ENCODE assay signal across 8 mouse cellular contexts in genomic region chr2:167941745-167942176, GRCm38 (mm10). TPM values are rescaled to one million over a fixed set of nuclear protein-coding genes. Genes with fewer than 3 reads are reported as not detected.
A peak's percentile ranks its signal among the peaks of the same experiment; 100 is the strongest.
DNase-seq lines count a peak whose midpoint lies in the region; ATAC-seq and TF ChIP-seq lines count a peak whose summit lies in the region.

No protein-coding gene starts in this region.

- TF ChIP-seq EP300 in heart, adult 2 months (IDR thresholded peaks at IDR 0.05; ENCODE audit: insufficient read depth, low read depth, low read length), result no peak
- no peak for TF ChIP-seq EP300 in MEL (IDR thresholded peaks at IDR 0.05; ENCODE audit: low read depth in 1 of 2, low read length in 2 of 2)

- DNase-seq in heart, adult 2 months, result no peak
- DNase-seq in heart, postnatal 36 days, result no peak
- DNase-seq in MEL (ENCODE audit: low read depth, low spot score), result no peak
- DNase-seq in forebrain, postnatal 0 days, result no peak
- no peak for DNase-seq in urinary bladder, postnatal 10 days (ENCODE audit: low spot score)
- no peak for DNase-seq in adrenal gland, postnatal 25 days
- no peak for DNase-seq in adrenal gland, postnatal 10 days

- H3K36me3 ChIP-seq in heart, adult 2 months (ENCODE audit: control insufficient read depth, insufficient read depth, low read length), result no peaks in the 10 kb centered on the region; the same call in 1 of the 2 replicates
- H3K36me3 ChIP-seq in MEL (ENCODE audit: control insufficient read depth in 1 of 2, insufficient read depth in 2 of 2, low read length in 2 of 2), result peaks cover 0 to 19% of the 10 kb centered on the region in 2 experiments; a peak in 2 of 4 replicates
- H3K36me3 ChIP-seq in forebrain, postnatal 0 days (ENCODE audit: insufficient read depth), result no peaks in the 10 kb centered on the region
- H3K36me3 ChIP-seq in midbrain, embryonic 13.5 days, result no peaks in the 10 kb centered on the region

- H3K27ac ChIP-seq in heart, adult 2 months, result peak overlapping the region; percentile 53
- H3K27ac ChIP-seq in MEL (ENCODE audit: control insufficient read depth, low read depth, low read length), result no peak overlapping the region
- H3K27ac ChIP-seq in forebrain, postnatal 0 days (ENCODE audit: low read depth, low read length), result peak overlapping the region; percentile 6
- H3K27ac ChIP-seq in midbrain, embryonic 13.5 days, result peak overlapping the region; percentile 73

- peaks cover 6% of the 10 kb centered on the region for H3K79me2 ChIP-seq in heart, adult 2 months (replicated peaks; ENCODE audit: control insufficient read depth, insufficient read depth, low read length)
- H3K79me2 ChIP-seq in MEL (ENCODE audit: control insufficient read depth, insufficient read depth, low read length, poor library complexity), result peaks cover 59% of the 10 kb centered on the region

- no peaks in the 10 kb centered on the region for H3K9me3 ChIP-seq in MEL (replicated peaks; ENCODE audit: insufficient read depth, low read length)
- no peaks in the 10 kb centered on the region for H3K9me3 ChIP-seq in forebrain, postnatal 0 days (ENCODE audit: low read length)
- no peaks in the 10 kb centered on the region for H3K9me3 ChIP-seq in midbrain, embryonic 13.5 days

- peak; percentile 19; the same call in 1 of the 2 replicates for ATAC-seq in forebrain, postnatal 0 days
- peak; percentile 18; the same call in 1 of the 2 replicates for ATAC-seq in midbrain, embryonic 13.5 days

- H3K4me3 ChIP-seq in heart, adult 2 months, result no peak overlapping the region
- H3K4me3 ChIP-seq in MEL (ENCODE audit: control insufficient read depth in 1 of 2, insufficient read depth in 1 of 2, low read depth in 2 of 2, low read length in 2 of 2), result no peak overlapping the region
- no peak overlapping the region for H3K4me3 ChIP-seq in forebrain, postnatal 0 days (ENCODE audit: low read depth, low read length)
- no peak overlapping the region for H3K4me3 ChIP-seq in midbrain, embryonic 13.5 days (replicated peaks)

- no peak for TF ChIP-seq RAD21 in MEL (IDR thresholded peaks at IDR 0.05; ENCODE audit: low read depth, low read length)

- peaks cover 43% of the 10 kb centered on the region for H3K4me1 ChIP-seq in heart, adult 2 months (ENCODE audit: control insufficient read depth, insufficient read depth, low read length)
- peaks cover 10 to 21% of the 10 kb centered on the region in 2 experiments for H3K4me1 ChIP-seq in MEL (ENCODE audit: control insufficient read depth in 1 of 2, insufficient read depth in 2 of 2, low read length in 2 of 2)
- peaks cover 23% of the 10 kb centered on the region for H3K4me1 ChIP-seq in forebrain, postnatal 0 days (ENCODE audit: insufficient read depth)
- peaks cover 83% of the 10 kb centered on the region for H3K4me1 ChIP-seq in midbrain, embryonic 13.5 days (replicated peaks)

- H3K27me3 ChIP-seq in heart, adult 2 months (ENCODE audit: control insufficient read depth, insufficient read depth, low read length), result no peaks in the 10 kb centered on the region
- H3K27me3 ChIP-seq in MEL (ENCODE audit: control insufficient read depth in 1 of 2, insufficient read depth in 2 of 2, low read length in 2 of 2), result no peaks in the 10 kb centered on the region
- H3K27me3 ChIP-seq in forebrain, postnatal 0 days (ENCODE audit: insufficient read depth, low read length), result no peaks in the 10 kb centered on the region
- no peaks in the 10 kb centered on the region for H3K27me3 ChIP-seq in midbrain, embryonic 13.5 days

- intact Hi-C loops in heart, adult 2 months (cut with DNase I), result no loop called here
- intact Hi-C loops in heart, postnatal 36 days (cut with DNase I), result loop anchor here (2.0 kb wide), 1 partner anchor 17 kb away; no protein-coding TSS in a partner anchor

- TF ChIP-seq POLR2A in heart, adult 2 months (IDR thresholded peaks at IDR 0.05; ENCODE audit: insufficient read depth, low read depth, low read length), result no peak
- no peak for TF ChIP-seq POLR2A in MEL (IDR thresholded peaks at IDR 0.05; ENCODE audit: control insufficient read depth in 1 of 2, insufficient read depth in 1 of 2, low read depth in 1 of 2, low read length in 2 of 2, poor library complexity in 1 of 2)

- no peak overlapping the region for H3K9ac ChIP-seq in heart, adult 2 months (ENCODE audit: low read depth, low read length)
- no peak overlapping the region for H3K9ac ChIP-seq in MEL (ENCODE audit: control insufficient read depth, low read depth, low read length, poor library complexity, severe bottlenecking)
- no peak overlapping the region for H3K9ac ChIP-seq in forebrain, postnatal 0 days
- peak overlapping the region; percentile 16; the same call in 1 of the 2 replicates for H3K9ac ChIP-seq in midbrain, embryonic 13.5 days (replicated peaks)

- WGBS in heart, adult 2 months, result 47% methylated on average over 6 of the region's 6 CpGs
- WGBS in forebrain, postnatal 0 days, result 24% methylated on average over 6 of the region's 6 CpGs
- 52% methylated on average over 6 of the region's 6 CpGs for WGBS in midbrain, embryonic 13.5 days

- H3K4me2 ChIP-seq in forebrain, postnatal 0 days (ENCODE audit: low read depth), result no peak overlapping the region
- 0 out of 2 replicates have a peak overlapping the region, but pooled peaks have one; percentile 5 for H3K4me2 ChIP-seq in midbrain, embryonic 13.5 days (replicated peaks)

- no peak for TF ChIP-seq CTCF in heart, adult 2 months (IDR thresholded peaks at IDR 0.05)
- no peak for TF ChIP-seq CTCF in MEL (IDR thresholded peaks at IDR 0.05 in 2 of 3, conservative IDR thresholded peaks at IDR 0.05 in 1 of 3; ENCODE audit: control insufficient read depth in 1 of 3, insufficient read depth in 1 of 3, low read depth in 2 of 3, low read length in 3 of 3, poor library complexity in 1 of 3, severe bottlenecking in 1 of 3)
- no peak for TF ChIP-seq CTCF in forebrain, postnatal 0 days (IDR thresholded peaks at IDR 0.05; ENCODE audit: low read depth)

TF ChIP-seq in MEL, 35 proteins besides CTCF, POLR2A, EP300 and RAD21:
- no peak for TF ChIP-seq NRF1 (IDR thresholded peaks at IDR 0.05; ENCODE audit: insufficient read depth, low read depth, low read length, poor library complexity, severe bottlenecking)
- no peak for TF ChIP-seq RCOR1 (IDR thresholded peaks at IDR 0.05; ENCODE audit: low read depth, low read length)
- TF ChIP-seq BHLHE40 (IDR thresholded peaks at IDR 0.05; ENCODE audit: borderline replicate concordance, low read depth, low read length), result 0 out of 2 replicates have a peak, but pooled peaks have one; percentile 20
- TF ChIP-seq SMC3 (IDR thresholded peaks at IDR 0.05; ENCODE audit: low read depth, low read length), result no peak
- no peak for TF ChIP-seq ZKSCAN1 (IDR thresholded peaks at IDR 0.05; ENCODE audit: low read depth, low read length)
- TF ChIP-seq MEF2A (IDR thresholded peaks at IDR 0.05; ENCODE audit: extremely low read depth, insufficient replicate concordance, low read depth, low read length, poor library complexity, severe bottlenecking), result no peak

RNA-seq across cellular contexts. Expression of gene Ptpn1, which starts 9.9 kb away (rescaled TPM):
- total RNA-seq in heart, adult 2 months (2021), result 10 to 100 TPM; 21.4 to 23.2 TPM
- polyA plus RNA-seq in heart, adult 2 months (2012; rRNA removed), result 15.7 and 17.6 TPM in 2 replicates
- 10 to 100 TPM; 19.5 to 22.3 TPM for total RNA-seq in heart, postnatal 36 days (2021)
- 55.3 and 55.9 TPM in 2 replicates for total RNA-seq in MEL (2012; rRNA removed)
- 10 to 100 TPM in 1 of 2 experiments, not detected in 1; 62.9 TPM for polyA plus RNA-seq in MEL (2012; ENCODE audit: insufficient read depth in 1 of 2, insufficient read length in 2 of 2, low read depth in 1 of 2, low replicate concordance in 2 of 2, missing spikeins in 1 of 2)
- 34.8 and 47.0 TPM in 2 replicates for total RNA-seq in forebrain, postnatal 0 days (2014; rRNA removed)
- polyA plus RNA-seq in forebrain, postnatal 0 days (2015; fragmentation: Nextera tagmentation; extraction: Ambion mirVana), result 70.6 and 75.4 TPM in 2 replicates
- polyA plus RNA-seq in midbrain, embryonic 13.5 days (2015; fragmentation: Nextera tagmentation; extraction: Ambion mirVana), result 102 and 105 TPM in 2 replicates
- 37.0 and 53.1 TPM in 2 replicates for total RNA-seq in adrenal gland, postnatal 25 days (2021)
- total RNA-seq in adrenal gland, postnatal 10 days (2021), result 10 to 100 TPM; 43.1 to 50.2 TPM
